ENCODE assay signal across 22 mouse cellular contexts in the genomic region with DNA sequence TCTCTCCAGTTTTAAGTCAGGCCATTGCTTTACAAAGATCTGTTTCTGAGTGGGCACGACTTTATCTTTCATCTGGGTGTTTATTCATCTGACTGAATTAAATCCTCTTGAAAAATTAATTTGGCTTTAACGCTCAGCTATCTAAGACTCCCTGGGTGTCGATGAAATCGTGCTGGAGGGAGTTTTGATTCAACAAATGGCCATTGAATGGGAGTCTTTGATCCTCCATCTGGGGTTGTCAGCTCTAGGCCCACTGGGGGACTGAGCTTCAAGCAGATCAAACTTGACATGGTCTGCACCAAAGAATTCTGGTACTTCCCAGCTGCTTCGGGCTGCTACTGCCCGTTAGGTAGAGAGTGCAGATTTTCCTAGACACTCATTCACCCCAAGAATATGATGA.
A peak's percentile ranks its signal among the peaks of the same experiment; 100 is the strongest.
DNase-seq lines count a peak whose midpoint lies in the region; ATAC-seq lines count a peak whose summit lies in the region.
"Had no signal": no experiment of that assay in that cellular context is flagged by ENCODE, and none has a peak within 500 bp of the region (broad histone marks: within the 10 kb centered on the region; RNA-seq: fewer than 3 reads in every experiment).

No protein-coding gene starts in this region.

- intact Hi-C loops in heart, postnatal 25 days (cut with DNase I), result no loop called here

- H3K9ac ChIP-seq in midbrain, embryonic 13.5 days (replicated peaks), result no peak overlapping the region
- no peak overlapping the region for H3K9ac ChIP-seq in midbrain, embryonic 15.5 days
- H3K9ac ChIP-seq: embryonic facial prominence, embryonic 12.5 days; embryonic facial prominence, embryonic 15.5 days; forebrain, embryonic 15.5 days; hindbrain, embryonic 14.5 days had no signal

- H3K27ac ChIP-seq in midbrain, embryonic 13.5 days, result no peak overlapping the region
- H3K27ac ChIP-seq in midbrain, embryonic 10.5 days (replicated peaks), result no peak overlapping the region
- H3K27ac ChIP-seq in midbrain, embryonic 15.5 days, result no peak overlapping the region
- H3K27ac ChIP-seq: embryonic facial prominence, embryonic 12.5 days; embryonic facial prominence, embryonic 15.5 days; forebrain, embryonic 15.5 days; hindbrain, embryonic 14.5 days; hindbrain, postnatal 0 days had no signal

- H3K4me2 ChIP-seq in midbrain, embryonic 13.5 days (replicated peaks), result no peak overlapping the region
- H3K4me2 ChIP-seq in midbrain, embryonic 15.5 days, result no peak overlapping the region
- H3K4me2 ChIP-seq: embryonic facial prominence, embryonic 12.5 days; embryonic facial prominence, embryonic 15.5 days; forebrain, embryonic 15.5 days; heart, embryonic 11.5 days; hindbrain, embryonic 14.5 days had no signal

- peaks cover 13% of the 10 kb centered on the region for H3K4me1 ChIP-seq in midbrain, embryonic 13.5 days (replicated peaks)
- H3K4me1 ChIP-seq in midbrain, embryonic 10.5 days, result peaks cover 15% of the 10 kb centered on the region
- peaks cover 4% of the 10 kb centered on the region; the same call in 1 of the 2 replicates for H3K4me1 ChIP-seq in midbrain, embryonic 15.5 days
- H3K4me1 ChIP-seq: embryonic facial prominence, embryonic 12.5 days; embryonic facial prominence, embryonic 15.5 days; forebrain, embryonic 15.5 days had no signal

- H3K4me3 ChIP-seq in midbrain, embryonic 13.5 days (replicated peaks), result no peak overlapping the region
- H3K4me3 ChIP-seq in midbrain, embryonic 10.5 days, result no peak overlapping the region
- H3K4me3 ChIP-seq in midbrain, embryonic 15.5 days, result no peak overlapping the region
- H3K4me3 ChIP-seq: embryonic facial prominence, embryonic 12.5 days; embryonic facial prominence, embryonic 15.5 days; forebrain, embryonic 15.5 days had no signal

- H3K9me3 ChIP-seq in midbrain, embryonic 13.5 days, result no peaks in the 10 kb centered on the region
- no peaks in the 10 kb centered on the region for H3K9me3 ChIP-seq in midbrain, embryonic 10.5 days (replicated peaks)
- H3K9me3 ChIP-seq in midbrain, embryonic 15.5 days, result no peaks in the 10 kb centered on the region
- H3K9me3 ChIP-seq: embryonic facial prominence, embryonic 12.5 days; embryonic facial prominence, embryonic 15.5 days; forebrain, embryonic 15.5 days had no signal

- 19% methylated on average over 6 of the region's 6 CpGs for whole genome bisulfite sequencing in midbrain, embryonic 13.5 days
- WGBS in midbrain, embryonic 10.5 days, result 53% methylated on average over 6 of the region's 6 CpGs
- 22% methylated on average over 6 of the region's 6 CpGs for WGBS in midbrain, embryonic 15.5 days

- peaks cover 2% of the 10 kb centered on the region; the same call in 1 of the 2 replicates for H3K27me3 ChIP-seq in midbrain, embryonic 13.5 days
- no peaks in the 10 kb centered on the region for H3K27me3 ChIP-seq in midbrain, embryonic 10.5 days (ENCODE audit: low read depth, poor library complexity, severe bottlenecking)
- no peaks in the 10 kb centered on the region for H3K27me3 ChIP-seq in midbrain, embryonic 15.5 days (replicated peaks)
- H3K27me3 ChIP-seq: embryonic facial prominence, embryonic 12.5 days; embryonic facial prominence, embryonic 15.5 days; forebrain, embryonic 15.5 days had no signal

- H3K36me3 ChIP-seq in midbrain, embryonic 13.5 days, result 0 out of 2 replicates have a peak, but pooled peaks cover 3% of the 10 kb centered on the region
- H3K36me3 ChIP-seq in midbrain, embryonic 10.5 days, result no peaks in the 10 kb centered on the region
- H3K36me3 ChIP-seq in midbrain, embryonic 15.5 days (replicated peaks), result no peaks in the 10 kb centered on the region
- H3K36me3 ChIP-seq: embryonic facial prominence, embryonic 12.5 days; embryonic facial prominence, embryonic 15.5 days; forebrain, embryonic 15.5 days had no signal

- ATAC-seq in midbrain, embryonic 13.5 days, result 0 out of 2 replicates have a peak, but pooled peaks have one; percentile 40
- ATAC-seq in midbrain, embryonic 15.5 days (replicated peaks), result peak; percentile 27; the same call in 1 of the 2 replicates
- ATAC-seq in activated CD4-positive, CD25-positive, alpha-beta regulatory T cell, adult 4 months, result no peak
- ATAC-seq: CD4-positive, CD25-positive, alpha-beta regulatory T cell, adult 4 months; forebrain, embryonic 15.5 days; hindbrain, postnatal 0 days; inflammation-experienced regulatory T-cells, adult 6 months had no signal

- no peak for DNase-seq in midbrain, embryonic 10.5 days (ENCODE audit: low spot score)
- DNase-seq in retina, postnatal 1 day, result peak; percentile 41
- DNase-seq in heart, postnatal 25 days (ENCODE audit: low spot score), result no peak
- DNase-seq: adrenal gland, postnatal 10 days; adrenal gland, postnatal 36 days; cerebellum, adult 11 months; cerebellum, adult 2 months; cerebellum, adult 9-11 months; cerebellum, postnatal 25 days; gastrocnemius, postnatal 10 days; heart, postnatal 4 days had no signal
